Mouse (Mus musculus) lung, postnatal 0 days (tissue): ENCODE data around the gene Icosl. TPM values are rescaled to one million over a fixed set of nuclear protein-coding genes. Genes with fewer than 3 reads are reported as not detected.
A peak's percentile ranks its signal among the peaks of the same experiment; 100 is the strongest.

Source experiments
- ATAC-seq: fragments of 200-750 bp; cut with Nextera tagmentation; 2 replicates; pipeline ENCODE4 v1.8.0; 2017; ENCODE audit warnings: moderate library complexity
- DNase-seq: peaks from one replicate; pipeline ENCODE4 v3.0.0-alpha.2; 2016; ENCODE audit warnings: low spot score
- H3K27ac ChIP-seq: fragments of 300-500 bp; sonication (generic); 2 replicates; pipeline ENCODE4 v1.5.1; 2014; ENCODE audit warnings: antibody characterized with exemption, mild to moderate bottlenecking, low read length, mixed read lengths
- H3K27me3 ChIP-seq: fragments of 300-500 bp; sonication (generic); replicated peaks from 2 replicates; pipeline ENCODE4 v1.6.1; 2014; ENCODE audit warnings: low read length, mixed read lengths; ENCODE audit not compliant: insufficient read depth
- H3K36me3 ChIP-seq: fragments of 300-500 bp; sonication (generic); 2 replicates; pipeline ENCODE4 v1.6.1; 2014; ENCODE audit warnings: low read length, mixed read lengths; ENCODE audit not compliant: insufficient read depth
- H3K4me1 ChIP-seq: fragments of 300-500 bp; sonication (generic); 2 replicates; pipeline ENCODE4 v1.6.1; 2014; ENCODE audit warnings: antibody characterized with exemption, low read depth, low read length, mixed read lengths; ENCODE audit not compliant: insufficient read depth
- H3K4me2 ChIP-seq: fragments of 300-500 bp; sonication (generic); replicated peaks from 2 replicates; pipeline ENCODE4 v1.6.1; 2014; ENCODE audit warnings: low read depth, mild to moderate bottlenecking, low read length, moderate library complexity, mixed read lengths
- H3K4me3 ChIP-seq: fragments of 300-500 bp; sonication (generic); 2 replicates; pipeline ENCODE4 v1.5.1; 2014; ENCODE audit warnings: low read depth, low read length
- H3K9ac ChIP-seq: fragments of 300-500 bp; sonication (generic); replicated peaks from 2 replicates; pipeline ENCODE4 v1.6.1; 2014; ENCODE audit warnings: low read depth, mild to moderate bottlenecking
- H3K9me3 ChIP-seq: fragments of 300-500 bp; sonication (generic); 2 replicates; pipeline ENCODE4 v1.6.1; 2016; ENCODE audit warnings: low read length, mixed read lengths
- CTCF ChIP-seq: IDR thresholded peaks from 2 replicates; pipeline ENCODE4 v1.5.1; 2016; ENCODE audit warnings: antibody characterized with exemption, mild to moderate bottlenecking
- EP300 ChIP-seq: IDR thresholded peaks from 2 replicates; pipeline ENCODE4 v1.6.1; 2016; ENCODE audit warnings: antibody characterized with exemption, mild to moderate bottlenecking, control low read depth
- WGBS: fragments of 180-500 bp; shearing (Covaris S2); extraction: QIAGEN DNeasy Blood & Tissue Kit; methylation state at CpG from one replicate; pipeline ENCODE4 v1.1.7; 2014; 5-methylcytosine and 5-hydroxymethylcytosine counted together
- polyA plus RNA-seq: library from polyadenylated mRNA; unstranded; fragments of >200 nt; fragmentation: Nextera tagmentation; extraction: Ambion mirVana; gene quantifications from 2 replicates; pipeline ENCODE4 v1.2.1, GENCODE M21; 2015

Icosl gene
- polyA plus RNA-seq, 1 experiment from 2014 or later, result 5.4 TPM

- 81% methylated on average over 5 of the region's 5 CpGs for WGBS
- TF ChIP-seq CTCF (no peak), EP300 (no peak)
- no peak overlapping the region for H3K27ac ChIP-seq
Measured at GRCm38 (mm10) chr10:78126311-78126710, 57.2 kb downstream of the Icosl start.

GRCm38 (mm10) chr10:78127046-78127870, 58.2 kb downstream of the Icosl start:
- Histone ChIP-seq H3K36me3 (no peaks in the 10 kb centered on the region), H3K9me3 (no peaks in the 10 kb centered on the region), H3K27me3 (no peaks in the 10 kb centered on the region), H3K4me2 (no peak overlapping the region), H3K27ac (no peak overlapping the region), H3K4me3 (no peak overlapping the region), H3K9ac (no peak overlapping the region), H3K4me1 (no peaks in the 10 kb centered on the region)
- no peak for TF ChIP-seq EP300
- no peak for TF ChIP-seq CTCF
- ATAC-seq, result peak; percentile 63
- no peak for DNase-seq
- WGBS, result 66% methylated on average over 9 of the region's 9 CpGs

More at GRCm38 (mm10) chr10:78126311-78126710, 57.2 kb downstream of the Icosl start:
- no peaks in the 10 kb centered on the region for H3K9me3 ChIP-seq
- no peaks in the 10 kb centered on the region for H3K36me3 ChIP-seq
- no peak overlapping the region for H3K9ac ChIP-seq
- no peaks in the 10 kb centered on the region for H3K27me3 ChIP-seq
- DNase-seq (no peak), ATAC-seq (no peak)
- no peaks in the 10 kb centered on the region for H3K4me1 ChIP-seq
- no peak overlapping the region for H3K4me2 ChIP-seq
- no peak overlapping the region for H3K4me3 ChIP-seq

- Histone ChIP-seq H3K9ac (no peak overlapping the region), H3K4me2 (no peak overlapping the region), H3K4me3 (no peak overlapping the region), H3K27ac (no peak overlapping the region), H3K36me3 (no peaks in the 10 kb centered on the region), H3K27me3 (no peaks in the 10 kb centered on the region), H3K9me3 (no peaks in the 10 kb centered on the region), H3K4me1 (no peaks in the 10 kb centered on the region)
- no peak for ATAC-seq
- WGBS, result 60% methylated on average over 1 of the region's 1 CpGs
- TF ChIP-seq CTCF (no peak), EP300 (no peak)
- DNase-seq, result no peak
Measured at GRCm38 (mm10) chr10:78127931-78128330, 58.8 kb downstream of the Icosl start.

GRCm38 (mm10) chr10:78128647-78129046, 59.5 kb downstream of the Icosl start:
- no peak for DNase-seq
- H3K36me3 ChIP-seq, result no peaks in the 10 kb centered on the region
- H3K4me3 ChIP-seq, result no peak overlapping the region
- H3K4me1 ChIP-seq, result no peaks in the 10 kb centered on the region
- H3K4me2 ChIP-seq, result no peak overlapping the region
- no peaks in the 10 kb centered on the region for H3K9me3 ChIP-seq
- TF ChIP-seq EP300 (no peak), CTCF (no peak)
- H3K27me3 ChIP-seq, result no peaks in the 10 kb centered on the region
- no peak overlapping the region for H3K9ac ChIP-seq
- no peak overlapping the region for H3K27ac ChIP-seq
- no peak for ATAC-seq
- 88% methylated on average over 2 of the region's 2 CpGs for WGBS

- WGBS, result 38% methylated on average over 11 of the region's 11 CpGs
- TF ChIP-seq EP300 (no peak), CTCF (no peak)
- H3K9me3 ChIP-seq, result no peaks in the 10 kb centered on the region
- no peaks in the 10 kb centered on the region for H3K36me3 ChIP-seq
- no peak overlapping the region for H3K4me3 ChIP-seq
- H3K9ac ChIP-seq, result no peak overlapping the region
- DNase-seq, result no peak
- ATAC-seq, result no peak; the same call in 1 of the 2 replicates
- no peak overlapping the region for H3K4me2 ChIP-seq
- no peaks in the 10 kb centered on the region; the same call in 1 of the 2 replicates for H3K4me1 ChIP-seq
- H3K27ac ChIP-seq, result no peak overlapping the region
- H3K27me3 ChIP-seq, result no peaks in the 10 kb centered on the region
Measured at GRCm38 (mm10) chr10:78129423-78129822, 60.3 kb downstream of the Icosl start.

- Histone ChIP-seq H3K9me3 (no peaks in the 10 kb centered on the region), H3K4me1 (peaks cover 6% of the 10 kb centered on the region; the same call in 1 of the 2 replicates), H3K27ac (no peak overlapping the region), H3K27me3 (no peaks in the 10 kb centered on the region), H3K9ac (no peak overlapping the region), H3K36me3 (no peaks in the 10 kb centered on the region), H3K4me2 (no peak overlapping the region), H3K4me3 (no peak overlapping the region)
- no peak for ATAC-seq
- no peak for TF ChIP-seq EP300
- TF ChIP-seq CTCF, result no peak
- no peak for DNase-seq
- WGBS, result 70% methylated on average over 4 of the region's 4 CpGs
Measured at GRCm38 (mm10) chr10:78129998-78130397, 60.9 kb downstream of the Icosl start.

Other genes starting within 250 kb of the Icosl start
- gene Krtap10-4, start 242.2 kb upstream of the Icosl start, polyA plus RNA-seq, result not detected in 2 replicates
- gene Krtap10-10, start 233.4 kb upstream of the Icosl start, polyA plus RNA-seq, result not detected in 2 replicates
- gene Gm36176, start 222.5 kb upstream of the Icosl start, polyA plus RNA-seq, result not detected in 2 replicates
- gene Gm10318, start 216.4 kb upstream of the Icosl start, polyA plus RNA-seq, result not detected in 2 replicates
- gene Gm3285, start 207.3 kb upstream of the Icosl start, polyA plus RNA-seq, result not detected in 2 replicates
- gene Lrrc3, start 166.8 kb upstream of the Icosl start, polyA plus RNA-seq, result 1.2 and 1.6 TPM in 2 replicates
- 0.52 and 0.74 TPM in 2 replicates for gene Trpm2, start 98.7 kb upstream of the Icosl start, polyA plus RNA-seq
- gene 1810043G02Rik, start 90.8 kb upstream of the Icosl start, polyA plus RNA-seq, result 15.1 and 16.8 TPM in 2 replicates
- gene Pfkl, start 59.2 kb upstream of the Icosl start, polyA plus RNA-seq, result 35.6 and 40.0 TPM in 2 replicates
- gene Dnmt3l, start 27.4 kb upstream of the Icosl start, polyA plus RNA-seq, result 0.36 TPM in 1 of 2 replicates, not detected in the other
- not detected in 2 replicates for gene Aire, start 25.7 kb upstream of the Icosl start, polyA plus RNA-seq
- gene D10Jhu81e, start 100.5 kb downstream of the Icosl start, polyA plus RNA-seq, result 24.8 and 27.0 TPM in 2 replicates
- gene Pwp2, start 115.8 kb downstream of the Icosl start, polyA plus RNA-seq, result 5.8 and 6.4 TPM in 2 replicates
- gene Trappc10, start 175.3 kb downstream of the Icosl start, polyA plus RNA-seq, result 19.2 and 19.9 TPM in 2 replicates